Mouse (Mus musculus) spleen, adult 2 months (tissue): ENCODE data around the gene 1810055G02Rik.

Source experiments
- CTCF ChIP-seq: fragments of 200-500 bp; IDR thresholded peaks from 2 replicates; pipeline ENCODE4 v1.5.1; 2011; ENCODE audit warnings: mild to moderate bottlenecking, inconsistent platforms; ENCODE audit not compliant: insufficient read depth, insufficient read length, insufficient replicate concordance; ENCODE audit errors: extremely low read depth
- POLR2A ChIP-seq: fragments of 200-500 bp; IDR thresholded peaks from 2 replicates; pipeline ENCODE4 v1.6.1; 2011; ENCODE audit warnings: low read depth, low read length, inconsistent platforms

DNA sequence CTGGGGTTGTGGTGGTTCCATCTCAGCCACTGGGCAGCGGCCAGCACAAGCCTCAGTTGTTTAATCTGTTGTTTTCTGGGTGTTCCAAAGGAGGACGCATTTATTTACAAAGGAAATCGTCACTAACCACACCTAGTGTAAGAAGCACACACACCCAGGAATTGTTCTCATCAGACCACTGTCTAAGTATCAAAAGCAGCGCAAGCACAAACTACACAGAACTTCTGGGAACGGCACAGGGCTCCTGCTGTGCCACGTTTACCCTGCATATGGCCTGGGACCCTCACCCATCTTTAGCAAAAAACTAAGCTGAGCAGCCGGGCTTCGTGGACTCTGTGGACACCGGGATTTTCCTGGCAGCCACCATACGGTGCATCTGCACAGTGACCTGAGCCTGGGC, 39.5 kb upstream of the 1810055G02Rik start:
- TF ChIP-seq POLR2A = no peak
- no peak for TF ChIP-seq CTCF
